Mouse (Mus musculus): Measurements from ENCODE around the gene Hcrtr1.

The Hcrtr1 gene

GRCm38 (mm10) chr4:130120752-130121151 is 18.4 kb downstream of the Hcrtr1 start:
- DNase-seq (ENCODE audit: low spot score), result no peak

GRCm38 (mm10) chr4:130112732-130113131 is 26.4 kb downstream of the Hcrtr1 start:
- DNase-seq (ENCODE audit: low spot score), result no peak

GRCm38 (mm10) chr4:130112299-130112698 is 26.9 kb downstream of the Hcrtr1 start:
- DNase-seq (ENCODE audit: low spot score), result no peak

GRCm38 (mm10) chr4:130110091-130110490 is 29.1 kb downstream of the Hcrtr1 start:
- no peak for DNase-seq (ENCODE audit: low spot score)

GRCm38 (mm10) chr4:130109666-130110065 is 29.5 kb downstream of the Hcrtr1 start:
- no peak for DNase-seq (ENCODE audit: low spot score)

GRCm38 (mm10) chr4:130108929-130109328 is 30.2 kb downstream of the Hcrtr1 start:
- DNase-seq (ENCODE audit: low spot score), result no peak

- peak; percentile 96 for DNase-seq (ENCODE audit: low spot score)
Observed at GRCm38 (mm10) chr4:130107444-130108131, 31.6 kb downstream of the Hcrtr1 start.

GRCm38 (mm10) chr4:130107065-130107443 is 32.1 kb downstream of the Hcrtr1 start:
- DNase-seq (ENCODE audit: low spot score), result no peak

- no peak for DNase-seq (ENCODE audit: low spot score)
Observed at GRCm38 (mm10) chr4:130104584-130104983, 34.6 kb downstream of the Hcrtr1 start.

GRCm38 (mm10) chr4:130103632-130104031 is 35.5 kb downstream of the Hcrtr1 start:
- no peak for DNase-seq (ENCODE audit: low spot score)

GRCm38 (mm10) chr4:130102111-130102651 is 37.0 kb downstream of the Hcrtr1 start, which contains the start of gene Pef1:
Pef1 (plus strand) TSS chr4:130102558.
- DNase-seq (ENCODE audit: low spot score), result no peak

- DNase-seq (ENCODE audit: low spot score), result no peak
Observed at GRCm38 (mm10) chr4:130101183-130101582, 38.0 kb downstream of the Hcrtr1 start.

- DNase-seq (ENCODE audit: low spot score), result no peak
Observed at GRCm38 (mm10) chr4:130095137-130095536, 44.0 kb downstream of the Hcrtr1 start.

GRCm38 (mm10) chr4:130087293-130087692 is 51.9 kb downstream of the Hcrtr1 start:
- peak; percentile 78 for DNase-seq (ENCODE audit: low spot score)

GRCm38 (mm10) chr4:130085246-130085820 is 53.8 kb downstream of the Hcrtr1 start:
- no peak for DNase-seq (ENCODE audit: low spot score)

GRCm38 (mm10) chr4:130084331-130084945 is 54.7 kb downstream of the Hcrtr1 start:
- no peak for DNase-seq (ENCODE audit: low spot score)

- DNase-seq (ENCODE audit: low spot score), result no peak
Observed at GRCm38 (mm10) chr4:130082211-130082610, 56.9 kb downstream of the Hcrtr1 start.

GRCm38 (mm10) chr4:130081345-130082190 is 57.6 kb downstream of the Hcrtr1 start:
- DNase-seq (ENCODE audit: low spot score), result no peak

Data from T-cell, adult 2 months (primary cell).